Mouse (Mus musculus): Measurements from ENCODE around the gene Sun5. TPM values are rescaled to one million over a fixed set of nuclear protein-coding genes. Genes with fewer than 3 reads are reported as not detected.

The Sun5 gene
- not detected in 2 replicates for polyA plus RNA-seq (2015; fragmentation: Nextera tagmentation; extraction: Ambion mirVana)

GRCm38 (mm10) chr2:153870984-153871383 is at the start of gene Sun5:
Gene Sun5 (minus strand): TSS chr2:153871084.

DNA sequence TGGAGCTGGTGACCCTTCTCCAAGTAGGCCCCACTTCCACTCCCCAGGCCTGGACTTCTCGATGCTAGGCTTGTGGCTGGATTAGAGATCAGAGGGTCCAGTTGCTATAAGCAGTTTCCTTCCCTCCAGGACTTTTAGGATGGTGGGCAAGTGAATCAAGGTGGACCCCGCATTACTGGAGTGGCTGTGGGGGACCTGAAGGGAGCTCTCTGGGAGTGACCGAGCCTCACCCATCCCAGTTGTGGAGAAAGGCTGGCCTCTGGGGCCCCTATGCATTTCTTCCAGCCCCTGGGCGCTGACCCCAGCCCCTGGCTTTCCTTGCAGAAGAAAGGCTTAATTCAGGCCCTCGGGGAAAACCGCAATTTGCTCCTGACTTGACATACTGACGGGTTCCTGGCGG is 47.0 kb upstream of the Sun5 start, which contains the start of gene Bpifb3:
Gene Bpifb3 (plus strand): TSS at position 301 of the 400 bp plus-strand sequence.

DNA sequence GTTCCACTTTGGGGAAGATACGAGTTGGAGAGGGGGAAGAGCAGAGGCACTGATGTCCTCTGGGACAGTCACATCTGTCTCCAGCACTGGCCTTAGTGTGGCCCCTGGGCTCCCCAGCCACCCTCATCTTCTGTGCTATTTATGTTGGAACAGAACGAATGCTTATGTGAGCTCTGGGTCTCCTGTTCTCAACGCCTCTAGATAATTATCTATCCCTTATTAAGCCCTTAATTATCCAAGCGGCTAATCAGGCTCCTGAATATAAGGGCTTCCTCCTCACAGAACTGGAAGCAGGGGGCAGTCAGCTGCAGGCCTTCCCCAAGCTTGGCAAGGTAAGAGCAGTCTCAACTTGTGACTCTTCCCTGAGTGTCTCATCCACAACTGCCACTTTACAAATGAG is 29.2 kb upstream of the Sun5 start, which contains the start of gene Bpifb6:
Gene Bpifb6 (plus strand): TSS at position 301 of the 400 bp plus-strand sequence.

DNA sequence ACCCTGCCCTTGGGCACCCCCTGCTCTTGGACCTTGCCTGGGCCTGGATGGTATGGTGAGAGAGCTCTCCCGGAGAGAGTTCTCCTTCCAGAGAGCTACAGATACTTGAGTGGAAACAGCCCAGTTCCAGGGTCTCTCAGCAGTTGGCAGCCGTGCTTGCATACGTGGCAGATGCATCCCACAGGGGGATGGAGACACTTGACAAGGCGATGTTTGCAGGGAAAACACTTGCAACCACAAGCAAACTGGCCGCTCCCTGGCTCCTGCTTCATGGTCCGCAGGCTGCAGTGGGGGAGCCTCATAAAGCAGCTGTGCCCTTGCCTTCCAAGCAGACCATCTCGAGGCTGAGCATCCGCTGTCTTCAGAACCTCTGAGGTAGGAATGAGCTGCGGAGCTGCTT is 3.9 kb upstream of the Sun5 start, which contains the start of gene Bpifb2:
Gene Bpifb2 (plus strand): TSS at position 301 of the 400 bp plus-strand sequence.

Other genes with a start within 250 kb of the Sun5 start
- 37.8 and 47.2 TPM in 2 replicates for gene Commd7, start 238.3 kb downstream of the Sun5 start, polyA plus RNA-seq (2015; fragmentation: Nextera tagmentation; extraction: Ambion mirVana)
- 1.7 and 2.3 TPM in 2 replicates for gene Dnmt3b, start 221.6 kb downstream of the Sun5 start, polyA plus RNA-seq (2015; fragmentation: Nextera tagmentation; extraction: Ambion mirVana)
- gene Dnmt3c, start 174.4 kb downstream of the Sun5 start, polyA plus RNA-seq (2015; fragmentation: Nextera tagmentation; extraction: Ambion mirVana), result 0.18 and 0.44 TPM in 2 replicates
- 134 and 157 TPM in 2 replicates for gene Mapre1, start 129.8 kb downstream of the Sun5 start, polyA plus RNA-seq (2015; fragmentation: Nextera tagmentation; extraction: Ambion mirVana)
- gene Efcab8, start 91.2 kb downstream of the Sun5 start, polyA plus RNA-seq (2015; fragmentation: Nextera tagmentation; extraction: Ambion mirVana), result 0.02 TPM in 1 of 2 replicates, not detected in the other
- not detected in 2 replicates for gene Bpifb2, start 4.0 kb upstream of the Sun5 start, polyA plus RNA-seq (2015; fragmentation: Nextera tagmentation; extraction: Ambion mirVana)
- not detected in 2 replicates for gene Bpifb6, start 29.3 kb upstream of the Sun5 start, polyA plus RNA-seq (2015; fragmentation: Nextera tagmentation; extraction: Ambion mirVana)
- gene Bpifb3, start 47.1 kb upstream of the Sun5 start, polyA plus RNA-seq (2015; fragmentation: Nextera tagmentation; extraction: Ambion mirVana), result not detected in 2 replicates
- gene Bpifb4, start 67.1 kb upstream of the Sun5 start, polyA plus RNA-seq (2015; fragmentation: Nextera tagmentation; extraction: Ambion mirVana), result not detected in 2 replicates
- not detected in 2 replicates for gene Bpifa6, start 103.9 kb upstream of the Sun5 start, polyA plus RNA-seq (2015; fragmentation: Nextera tagmentation; extraction: Ambion mirVana)
- gene Bpifa2, start 137.2 kb upstream of the Sun5 start, polyA plus RNA-seq (2015; fragmentation: Nextera tagmentation; extraction: Ambion mirVana), result not detected in 2 replicates

Data from skeletal muscle tissue, postnatal 0 days (tissue).